Mouse (Mus musculus): ENCODE results near the gene Map3k7. TPM values are rescaled to one million over a fixed set of nuclear protein-coding genes. Genes with fewer than 3 reads are reported as not detected.

Map3k7 gene
- total and polyA plus RNA-seq, 3 experiments: 31.2 to 54.2 TPM; not detected in 1

- Histone ChIP-seq H3K36me3 (ENCODE audit: control insufficient read depth in 1 of 2, insufficient read depth in 2 of 2, low read length in 2 of 2) (peaks cover 27 to 29% of the 10 kb centered on the region in 2 experiments), H3K4me1 (ENCODE audit: control insufficient read depth in 1 of 2, insufficient read depth in 2 of 2, low read length in 2 of 2) (peaks cover 14 to 32% of the 10 kb centered on the region in 2 experiments), H3K79me2 (ENCODE audit: control insufficient read depth, insufficient read depth, low read length, poor library complexity) (no peaks in the 10 kb centered on the region), H3K27me3 (ENCODE audit: control insufficient read depth in 1 of 2, insufficient read depth in 2 of 2, low read length in 2 of 2) (no peaks in the 10 kb centered on the region), H3K9me3 (replicated peaks; ENCODE audit: insufficient read depth, low read length) (no peaks in the 10 kb centered on the region), H3K27ac (ENCODE audit: control insufficient read depth, low read depth, low read length) (no peak overlapping the region), H3K4me3 (ENCODE audit: control insufficient read depth in 1 of 2, insufficient read depth in 1 of 2, low read depth in 2 of 2, low read length in 2 of 2) (no peak overlapping the region), H3K9ac (ENCODE audit: control insufficient read depth, low read depth, low read length, poor library complexity, severe bottlenecking) (no peak overlapping the region)
- no peak for TF ChIP-seq ZMIZ1 (IDR thresholded peaks at IDR 0.05; ENCODE audit: low read depth, low read length)
- TF ChIP-seq MYB (IDR thresholded peaks at IDR 0.05; ENCODE audit: low read depth, low read length): no peak
- no peak for TF ChIP-seq SMC3 (IDR thresholded peaks at IDR 0.05; ENCODE audit: low read depth, low read length)
- no peak for TF ChIP-seq NRF1 (IDR thresholded peaks at IDR 0.05; ENCODE audit: insufficient read depth, low read depth, low read length, poor library complexity, severe bottlenecking)
- no peak for TF ChIP-seq ZC3H11A (IDR thresholded peaks at IDR 0.05; ENCODE audit: low read depth, low read length)
- no peak for TF ChIP-seq ZKSCAN1 (IDR thresholded peaks at IDR 0.05; ENCODE audit: low read depth, low read length)
- TF ChIP-seq USF2 (IDR thresholded peaks at IDR 0.05; ENCODE audit: borderline replicate concordance in 1 of 2, insufficient read depth in 1 of 2, low read depth in 1 of 2, low read length in 2 of 2): no peak
- no peak for TF ChIP-seq CHD1 (IDR thresholded peaks at IDR 0.05; ENCODE audit: low read depth, low read length)
- no peak for TF ChIP-seq CTCF (IDR thresholded peaks at IDR 0.05 in 2 of 3, conservative IDR thresholded peaks at IDR 0.05 in 1 of 3; ENCODE audit: control insufficient read depth in 1 of 3, insufficient read depth in 1 of 3, low read depth in 2 of 3, low read length in 3 of 3, poor library complexity in 1 of 3, severe bottlenecking in 1 of 3)
- no peak for TF ChIP-seq CHD2 (IDR thresholded peaks at IDR 0.05; ENCODE audit: low read length)
- no peak for TF ChIP-seq MAFK (IDR thresholded peaks at IDR 0.05; ENCODE audit: borderline replicate concordance, low read depth, low read length)
- TF ChIP-seq EP300 (IDR thresholded peaks at IDR 0.05; ENCODE audit: low read depth in 1 of 2, low read length in 2 of 2): no peak
- TF ChIP-seq SIN3A (IDR thresholded peaks at IDR 0.05; ENCODE audit: low read length): no peak
- no peak for DNase-seq (ENCODE audit: low read depth, low spot score)
Observed at GRCm38 (mm10) chr4:32007174-32007573, 43.3 kb downstream of the Map3k7 start.

- H3K4me1 ChIP-seq (ENCODE audit: control insufficient read depth in 1 of 2, insufficient read depth in 2 of 2, low read length in 2 of 2): peaks cover 14 to 26% of the 10 kb centered on the region in 2 experiments
- no peak overlapping the region for H3K4me3 ChIP-seq (ENCODE audit: control insufficient read depth in 1 of 2, insufficient read depth in 1 of 2, low read depth in 2 of 2, low read length in 2 of 2)
- TF ChIP-seq HCFC1 (IDR thresholded peaks at IDR 0.05; ENCODE audit: low read depth, low read length) (no peak), GATA1 (IDR thresholded peaks at IDR 0.05; ENCODE audit: low read depth, low read length) (no peak), MEF2A (IDR thresholded peaks at IDR 0.05; ENCODE audit: extremely low read depth, insufficient replicate concordance, low read depth, low read length, poor library complexity, severe bottlenecking) (no peak), POLR2AphosphoS5 (IDR thresholded peaks at IDR 0.05; ENCODE audit: borderline replicate concordance, low read depth, low read length) (no peak), MXI1 (IDR thresholded peaks at IDR 0.05; ENCODE audit: low read depth, low read length) (no peak), E2F4 (IDR thresholded peaks at IDR 0.05; ENCODE audit: borderline replicate concordance, low read depth, low read length) (no peak), CHD2 (IDR thresholded peaks at IDR 0.05; ENCODE audit: low read length) (no peak)
- peaks cover 27 to 28% of the 10 kb centered on the region in 2 experiments for H3K36me3 ChIP-seq (ENCODE audit: control insufficient read depth in 1 of 2, insufficient read depth in 2 of 2, low read length in 2 of 2)
- H3K9me3 ChIP-seq (replicated peaks; ENCODE audit: insufficient read depth, low read length): no peaks in the 10 kb centered on the region
- H3K79me2 ChIP-seq (ENCODE audit: control insufficient read depth, insufficient read depth, low read length, poor library complexity): no peaks in the 10 kb centered on the region
- no peak overlapping the region for H3K27ac ChIP-seq (ENCODE audit: control insufficient read depth, low read depth, low read length)
- DNase-seq (ENCODE audit: low read depth, low spot score): no peak
- H3K9ac ChIP-seq (ENCODE audit: control insufficient read depth, low read depth, low read length, poor library complexity, severe bottlenecking): no peak overlapping the region
- no peaks in the 10 kb centered on the region for H3K27me3 ChIP-seq (ENCODE audit: control insufficient read depth in 1 of 2, insufficient read depth in 2 of 2, low read length in 2 of 2)
Observed at GRCm38 (mm10) chr4:32008095-32008494, 44.2 kb downstream of the Map3k7 start.
